Mouse (Mus musculus) CH12.LX (cell line): ENCODE measurements around the gene Grtp1. TPM values are rescaled to one million over a fixed set of nuclear protein-coding genes. Genes with fewer than 3 reads are reported as not detected.

ENCODE experiments used
- DNase-seq: peaks from one replicate; pipeline ENCODE4 v3.0.0-alpha.2; 2013; ENCODE audit errors: extremely low read depth
- H3K27ac ChIP-seq: 2 replicates; pipeline ENCODE4 v1.5.1; 2012; ENCODE audit warnings: low read depth, mild to moderate bottlenecking, control low read depth, moderate library complexity; ENCODE audit not compliant: insufficient read depth
- H3K27me3 ChIP-seq: replicated peaks from 2 replicates; pipeline ENCODE3; 2012; ENCODE audit warnings: inconsistent platforms
- H3K36me3 ChIP-seq, 2 experiments: replicated peaks in 1 of 2; 2 replicates each; pipeline versions ENCODE3 to v1.6.1; 2012; ENCODE audit warnings: inconsistent platforms in 1 of 2, low read length in 1 of 2, mild to moderate bottlenecking in 1 of 2, mixed read lengths in 1 of 2, moderate library complexity in 1 of 2; ENCODE audit not compliant: control insufficient read depth in 1 of 2, insufficient read depth in 1 of 2
- H3K4me1 ChIP-seq, 2 experiments: 2 replicates each; pipeline ENCODE4 v1.6.1; 2012; ENCODE audit warnings: inconsistent platforms in 1 of 2, moderate library complexity in 1 of 2; ENCODE audit not compliant: insufficient read depth in 2 of 2, control insufficient read depth in 1 of 2
- H3K4me2 ChIP-seq: 2 replicates; pipeline ENCODE4 v1.6.1; 2012; ENCODE audit warnings: low read depth, mild to moderate bottlenecking, control low read depth; ENCODE audit not compliant: poor library complexity, insufficient read depth, severe bottlenecking
- H3K4me3 ChIP-seq, 3 experiments: fragments of 150-350 bp in 1 of 3; sonication (generic) in 1 of 3; replicated peaks in 1 of 3; 2 replicates each; pipeline versions ENCODE3 to v1.5.1; 2011 to 2012; ENCODE audit warnings: low read depth in 2 of 3, low read length in 2 of 3, mild to moderate bottlenecking in 2 of 3, moderate library complexity in 2 of 3, control low read depth in 1 of 3, improper control_type of control experiment in 1 of 3, inconsistent platforms in 1 of 3, mixed read lengths in 1 of 3; ENCODE audit not compliant: poor library complexity in 1 of 3
- H3K79me2 ChIP-seq: replicated peaks from 2 replicates; pipeline ENCODE4 v1.6.1; 2012; ENCODE audit warnings: mild to moderate bottlenecking, moderate library complexity; ENCODE audit not compliant: control insufficient read depth, poor library complexity, insufficient read depth, severe bottlenecking; ENCODE audit errors: extremely low read depth
- H3K9ac ChIP-seq: 2 replicates; pipeline ENCODE4 v1.6.1; 2012; ENCODE audit warnings: low read depth, mild to moderate bottlenecking, control low read depth, moderate library complexity; ENCODE audit not compliant: insufficient read depth
- H3K9me3 ChIP-seq: replicated peaks from 2 replicates; pipeline ENCODE3; 2012; ENCODE audit warnings: low read length, inconsistent platforms, mixed read lengths
- CTCF ChIP-seq, 2 experiments: IDR thresholded peaks in 1 of 2; conservative IDR thresholded peaks in 1 of 2; 2 replicates each; pipeline ENCODE4 v1.5.1; 2011 to 2012; ENCODE audit warnings: low read depth in 2 of 2, low read length in 2 of 2, improper control_type of control experiment in 1 of 2, inconsistent platforms in 1 of 2, mild to moderate bottlenecking in 1 of 2, moderate library complexity in 1 of 2
- E2F4 ChIP-seq: IDR thresholded peaks from 2 replicates; pipeline ENCODE4 v1.6.1; 2011; ENCODE audit warnings: low read depth, low read length, improper control_type of control experiment; ENCODE audit not compliant: insufficient replicate concordance
- ELF1 ChIP-seq: IDR thresholded peaks from 2 replicates; pipeline ENCODE4 v1.6.1; 2014; ENCODE audit warnings: low read depth, mild to moderate bottlenecking, inconsistent platforms, low read length, improper control_type of control experiment
- EP300 ChIP-seq: IDR thresholded peaks from 2 replicates; pipeline ENCODE4 v1.6.1; 2011; ENCODE audit warnings: low read length, improper control_type of control experiment
- ETS1 ChIP-seq: conservative IDR thresholded peaks from 2 replicates; pipeline ENCODE4 v1.6.1; 2012; ENCODE audit warnings: low read depth, mild to moderate bottlenecking, inconsistent platforms, low read length, improper control_type of control experiment, moderate library complexity
- GABPA ChIP-seq: IDR thresholded peaks from 2 replicates; pipeline ENCODE4 v1.6.1; 2012; ENCODE audit warnings: low read depth, low read length, improper control_type of control experiment, inconsistent platforms; ENCODE audit not compliant: insufficient replicate concordance
- JUND ChIP-seq: conservative IDR thresholded peaks from 2 replicates; pipeline ENCODE4 v1.6.1; 2011; ENCODE audit warnings: low read depth, low read length, improper control_type of control experiment
- KAT2A ChIP-seq: IDR thresholded peaks from 2 replicates; pipeline ENCODE4 v1.6.1; 2012; ENCODE audit warnings: low read length, improper control_type of control experiment, inconsistent platforms; ENCODE audit not compliant: insufficient replicate concordance
- MAX ChIP-seq: IDR thresholded peaks from 2 replicates; pipeline ENCODE4 v1.6.1; 2011; ENCODE audit warnings: low read length, improper control_type of control experiment
- MAZ ChIP-seq: IDR thresholded peaks from 2 replicates; pipeline ENCODE4 v1.6.1; 2012; ENCODE audit warnings: low read depth, mild to moderate bottlenecking, inconsistent platforms, low read length, improper control_type of control experiment, moderate library complexity
- MEF2A ChIP-seq: IDR thresholded peaks from 2 replicates; pipeline ENCODE4 v1.6.1; 2014; ENCODE audit warnings: low read depth, mild to moderate bottlenecking, inconsistent platforms, low read length, improper control_type of control experiment, borderline replicate concordance
- MXI1 ChIP-seq: IDR thresholded peaks from 2 replicates; pipeline ENCODE4 v1.6.1; 2011; ENCODE audit warnings: mild to moderate bottlenecking, low read depth, low read length, improper control_type of control experiment
- NELFE ChIP-seq: IDR thresholded peaks from 2 replicates; pipeline ENCODE4 v1.6.1; 2011; ENCODE audit warnings: low read depth, low read length, improper control_type of control experiment
- POLR2AphosphoS2 ChIP-seq: IDR thresholded peaks from 2 replicates; pipeline ENCODE4 v1.6.1; 2011; ENCODE audit warnings: low read depth, low read length, improper control_type of control experiment
- RAD21 ChIP-seq: IDR thresholded peaks from 2 replicates; pipeline ENCODE4 v1.6.1; 2011; ENCODE audit warnings: low read depth, mild to moderate bottlenecking, low read length, improper control_type of control experiment, moderate library complexity
- SMC3 ChIP-seq: IDR thresholded peaks from 2 replicates; pipeline ENCODE4 v1.6.1; 2011; ENCODE audit warnings: low read depth, low read length, improper control_type of control experiment
- TCF12 ChIP-seq: IDR thresholded peaks from 2 replicates; pipeline ENCODE4 v1.6.1; 2014; ENCODE audit warnings: low read depth, mild to moderate bottlenecking, inconsistent platforms, low read length, improper control_type of control experiment
- UBTF ChIP-seq: IDR thresholded peaks from 2 replicates; pipeline ENCODE4 v1.6.1; 2012; ENCODE audit warnings: low read depth, mild to moderate bottlenecking, inconsistent platforms, low read length, improper control_type of control experiment, moderate library complexity
- USF1 ChIP-seq: IDR thresholded peaks from 2 replicates; pipeline ENCODE4 v1.6.1; 2014; ENCODE audit warnings: low read depth, mild to moderate bottlenecking, inconsistent platforms, low read length, improper control_type of control experiment
- USF2 ChIP-seq: conservative IDR thresholded peaks from 2 replicates; pipeline ENCODE4 v1.6.1; 2011; ENCODE audit warnings: low read depth, low read length, improper control_type of control experiment
- ZC3H11A ChIP-seq: IDR thresholded peaks from 2 replicates; pipeline ENCODE4 v1.6.1; 2012; ENCODE audit warnings: low read depth, mild to moderate bottlenecking, inconsistent platforms, low read length, improper control_type of control experiment
- ZKSCAN1 ChIP-seq: IDR thresholded peaks from 2 replicates; pipeline ENCODE4 v1.6.1; 2012; ENCODE audit warnings: low read depth, inconsistent platforms, low read length, improper control_type of control experiment, borderline replicate concordance
- ZNF384 ChIP-seq: IDR thresholded peaks from 2 replicates; pipeline ENCODE4 v1.6.1; 2012; ENCODE audit warnings: low read depth, low read length, improper control_type of control experiment, inconsistent platforms
- dilution Hi-C: fragments of 300-500 bp; cut with MboI; formaldehyde crosslinking; loops from 2 replicates; pipeline ENCODE4 v1.14.3; 2020; ENCODE audit warnings: low sequenced_read_pairs; ENCODE audit not compliant: extremely low pct_unique_long_range_greater_than_20kb, extremely low pct_ligation_motif_present
- in situ Hi-C: fragments of 300-500 bp; cut with MboI; formaldehyde crosslinking; loops from 3 replicates; pipeline ENCODE4 v1.14.3; 2019; ENCODE audit warnings: low sequenced_read_pairs, low pct_ligation_motif_present, low pct_unique_long_range_greater_than_20kb, mixed read lengths
- polyA plus RNA-seq: library from polyadenylated mRNA; unstranded; fragments of >175 nt; gene quantifications from 2 replicates; pipeline ENCODE4 v1.2.1, GENCODE M21; 2012; ENCODE audit warnings: low read depth; ENCODE audit not compliant: insufficient read length
- total RNA-seq, 2 experiments: library from RNA; depleted of rRNA; stranded (reverse); fragments of 300-350 nt in 1 of 2; fragments of >200 nt in 1 of 2; gene quantifications; 2 replicates each; pipeline ENCODE4 v1.2.3; 2012 to 2014

The Grtp1 gene
- total and polyA plus RNA-seq, 3 experiments = 0.04 to 0.13 TPM; not detected in 1

DNA sequence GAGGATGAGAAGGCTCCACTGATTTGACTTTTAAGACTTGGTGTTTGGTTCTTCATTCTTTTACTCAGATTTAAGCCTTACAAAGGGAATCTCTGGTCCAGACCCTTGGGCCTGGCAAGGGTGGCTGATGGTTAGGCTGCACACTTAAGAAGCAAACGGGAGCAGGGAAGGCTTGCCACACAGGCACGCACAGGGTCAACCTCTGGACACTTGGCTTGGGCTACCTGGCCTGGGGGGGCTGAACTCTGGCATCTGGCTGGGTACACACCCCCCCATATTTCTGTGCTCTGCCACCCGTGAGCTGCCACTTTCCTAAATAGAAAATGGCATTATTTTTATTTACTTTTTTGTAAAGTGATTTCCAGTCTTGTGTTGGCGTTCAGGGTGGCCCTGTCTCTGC, 25.6 kb downstream of the Grtp1 start:
- Histone ChIP-seq H3K4me3 (no peak overlapping the region), H3K27me3 (no peaks in the 10 kb centered on the region), H3K4me1 (peaks cover 10 to 13% of the 10 kb centered on the region in 2 experiments), H3K9me3 (no peaks in the 10 kb centered on the region), H3K9ac (no peak overlapping the region), H3K27ac (no peak overlapping the region), H3K4me2 (no peak overlapping the region), H3K36me3 (peaks cover 61 to 71% of the 10 kb centered on the region in 2 experiments), H3K79me2 (no peaks in the 10 kb centered on the region)
- no peak for DNase-seq
- TF ChIP-seq USF2 = no peak
- in situ Hi-C loops (no loop called here), dilution Hi-C loops (no loop called here)

DNA sequence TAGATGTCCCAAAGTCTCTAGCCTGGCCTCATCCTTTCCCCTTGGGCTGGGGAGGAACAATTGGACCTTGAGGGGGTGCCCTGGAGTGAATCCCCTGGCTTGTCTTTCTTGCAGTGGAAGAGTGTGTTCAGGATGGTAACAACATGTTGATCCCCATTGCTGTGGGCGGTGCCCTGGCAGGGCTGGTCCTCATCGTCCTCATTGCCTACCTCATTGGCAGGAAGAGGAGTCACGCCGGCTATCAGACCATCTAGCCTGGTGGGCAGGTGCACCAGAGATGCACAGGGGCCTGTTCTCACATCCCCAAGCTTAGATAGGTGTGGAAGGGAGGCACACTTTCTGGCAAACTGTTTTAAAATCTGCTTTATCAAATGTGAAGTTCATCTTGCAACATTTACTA, 26.1 kb downstream of the Grtp1 start:
- no peak for DNase-seq
- no peaks in the 10 kb centered on the region for H3K9me3 ChIP-seq
- peaks cover 5 to 17% of the 10 kb centered on the region in 2 experiments for H3K4me1 ChIP-seq
- H3K4me2 ChIP-seq = no peak overlapping the region
- in situ Hi-C loops = no loop called here
- H3K79me2 ChIP-seq = no peaks in the 10 kb centered on the region
- TF ChIP-seq USF2 (no peak), SMC3 (no peak), EP300 (no peak), ZC3H11A (no peak), UBTF (no peak), TCF12 (no peak), USF1 (no peak), NELFE (no peak), ETS1 (no peak), MXI1 (no peak), ZKSCAN1 (no peak), ELF1 (no peak), RAD21 (no peak), POLR2AphosphoS2 (no peak), GABPA (no peak)
- TF ChIP-seq, all 38 proteins: peak for 0
- peaks cover 63 to 75% of the 10 kb centered on the region in 2 experiments for H3K36me3 ChIP-seq
- H3K4me3 ChIP-seq = no peak overlapping the region
- no peak overlapping the region for H3K27ac ChIP-seq
- no peak overlapping the region for H3K9ac ChIP-seq
- dilution Hi-C loops = no loop called here
- no peaks in the 10 kb centered on the region for H3K27me3 ChIP-seq

DNA sequence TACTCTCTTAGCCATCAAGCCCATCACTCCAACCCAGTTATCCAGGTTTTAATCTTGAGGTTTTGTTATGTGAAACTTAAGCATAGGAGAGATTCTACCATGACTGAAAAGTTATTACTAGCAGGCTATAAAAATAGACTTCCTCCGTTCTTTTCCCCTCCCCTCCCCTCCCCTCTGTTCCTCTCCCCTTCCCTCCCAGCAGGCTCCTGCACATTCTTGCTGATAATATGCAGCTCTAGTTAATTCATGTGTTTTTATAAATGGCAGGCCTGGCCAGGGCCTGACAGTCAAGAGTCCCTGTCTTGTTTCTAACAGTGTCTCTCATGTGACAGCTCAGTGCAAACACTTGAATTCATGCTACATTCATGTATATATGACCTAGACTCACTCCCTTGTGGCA, 29.9 kb downstream of the Grtp1 start:
- Histone ChIP-seq H3K4me2 (no peak overlapping the region), H3K27ac (no peak overlapping the region), H3K4me1 (peaks cover 0 to 11% of the 10 kb centered on the region in 2 experiments; a peak in 2 of 4 replicates), H3K9ac (no peak overlapping the region), H3K36me3 (peaks cover 72 to 92% of the 10 kb centered on the region in 2 experiments), H3K9me3 (no peaks in the 10 kb centered on the region), H3K4me3 (no peak overlapping the region), H3K79me2 (no peaks in the 10 kb centered on the region), H3K27me3 (no peaks in the 10 kb centered on the region)
- TF ChIP-seq EP300 (no peak), MEF2A (no peak), KAT2A (no peak), E2F4 (no peak), MAZ (no peak), SMC3 (no peak), ZNF384 (no peak), JUND (no peak), MAX (no peak), ZKSCAN1 (no peak), CTCF (conservative IDR thresholded peaks at IDR 0.05 in 1 of 2, IDR thresholded peaks at IDR 0.05 in 1 of 2; ENCODE audit: low read depth in 2 of 2, low read length in 2 of 2) (no peak), ZC3H11A (no peak)
- DNase-seq = no peak
- in situ Hi-C loops (no loop called here), dilution Hi-C loops (no loop called here)
